10 mouse cellular contexts compared by ENCODE assay signal in genomic region chr8:70486191-70486681, GRCm38 (mm10). TPM values are rescaled to one million over a fixed set of nuclear protein-coding genes. Genes with fewer than 3 reads are reported as not detected.
A peak's percentile ranks its signal among the peaks of the same experiment; 100 is the strongest.
DNase-seq lines count a peak whose midpoint lies in the region; ATAC-seq lines count a peak whose summit lies in the region.
"Had no signal": no experiment of that assay in that cellular context is flagged by ENCODE, and none has a peak within 500 bp of the region (broad histone marks: within the 10 kb centered on the region; RNA-seq: fewer than 3 reads in every experiment).

No protein-coding gene starts in this region.

- no peaks in the 10 kb centered on the region for H3K9me3 ChIP-seq in forebrain, embryonic 15.5 days
- H3K9me3 ChIP-seq in midbrain, embryonic 12.5 days = no peaks in the 10 kb centered on the region

- H3K4me2 ChIP-seq in forebrain, embryonic 15.5 days (replicated peaks) = peak overlapping the region; percentile 83
- H3K4me2 ChIP-seq in midbrain, embryonic 12.5 days (replicated peaks) = peak overlapping the region; percentile 66

- peak overlapping the region; percentile 86; the same call in 1 of the 2 replicates for H3K9ac ChIP-seq in forebrain, embryonic 15.5 days (replicated peaks)
- H3K9ac ChIP-seq in midbrain, embryonic 12.5 days (replicated peaks) = no peak overlapping the region

- peaks cover 26% of the 10 kb centered on the region for H3K4me1 ChIP-seq in forebrain, embryonic 15.5 days
- peaks cover 29% of the 10 kb centered on the region for H3K4me1 ChIP-seq in midbrain, embryonic 12.5 days

- peak; percentile 64 for DNase-seq in cerebellum, adult 11 months
- peak; percentile 81 for DNase-seq in cerebellum, adult 9-11 months
- no peak for DNase-seq in layer of hippocampus, postnatal 10 days (ENCODE audit: low spot score in 2 of 2)
- no peak for DNase-seq in thymus, adult 18-20 months

- H3K4me3 ChIP-seq in forebrain, embryonic 15.5 days = peak overlapping the region; percentile 62
- peak overlapping the region; percentile 47; the same call in 1 of the 2 replicates for H3K4me3 ChIP-seq in midbrain, embryonic 12.5 days

- peaks cover 74% of the 10 kb centered on the region for H3K27me3 ChIP-seq in forebrain, embryonic 15.5 days
- H3K27me3 ChIP-seq in midbrain, embryonic 12.5 days = peaks cover 96% of the 10 kb centered on the region

- 48% methylated on average over 7 of the region's 7 CpGs for WGBS in forebrain, embryonic 15.5 days
- WGBS in midbrain, embryonic 12.5 days = 44% methylated on average over 7 of the region's 7 CpGs

- no peak overlapping the region for H3K27ac ChIP-seq in forebrain, embryonic 15.5 days (replicated peaks)
- H3K27ac ChIP-seq in midbrain, embryonic 12.5 days (replicated peaks) = no peak overlapping the region

- H3K36me3 ChIP-seq in forebrain, embryonic 15.5 days = no peaks in the 10 kb centered on the region
- H3K36me3 ChIP-seq in midbrain, embryonic 12.5 days = no peaks in the 10 kb centered on the region

- peak; percentile 33; the same call in 1 of the 2 replicates for ATAC-seq in forebrain, embryonic 15.5 days (replicated peaks)
- no peak for ATAC-seq in midbrain, embryonic 12.5 days (ENCODE audit: low FRiP score, low read depth)
- no peak for ATAC-seq in monocyte, adult 5-6 weeks (replicated peaks; ENCODE audit: insufficient number of reproducible peaks, low FRiP score, low TSS enrichment, poor library complexity, severe bottlenecking)
- ATAC-seq: lung, postnatal 0 days had no signal

RNA-seq across cellular contexts. Expression of gene Tmem59l, which starts 0.9 kb away (rescaled TPM):
- 70.2 and 75.0 TPM in 2 replicates for polyA plus RNA-seq in forebrain, embryonic 15.5 days (2015; fragmentation: Nextera tagmentation; extraction: Ambion mirVana)
- 19.3 and 21.7 TPM in 2 replicates for polyA plus RNA-seq in midbrain, embryonic 12.5 days (2016; fragmentation: Nextera tagmentation; extraction: Ambion mirVana)
- total RNA-seq in monocyte, adult 5-6 weeks (2017) = not detected in 3 replicates
- 100 to 1,000 TPM; 174 to 175 TPM for total RNA-seq in layer of hippocampus, postnatal 10 days (2021)
- total RNA-seq: CH12.LX; gastrocnemius, postnatal 4 days had no signal

RNA-seq across cellular contexts. Expression of gene Crlf1, which starts 6.7 kb away (rescaled TPM):
- polyA plus RNA-seq in forebrain, embryonic 15.5 days (2015; fragmentation: Nextera tagmentation; extraction: Ambion mirVana) = 4.3 and 5.3 TPM in 2 replicates
- 0.92 and 1.6 TPM in 2 replicates for polyA plus RNA-seq in midbrain, embryonic 12.5 days (2016; fragmentation: Nextera tagmentation; extraction: Ambion mirVana)
- not detected in 3 replicates for total RNA-seq in monocyte, adult 5-6 weeks (2017)
- total RNA-seq in layer of hippocampus, postnatal 10 days (2021) = 10 to 100 TPM; 21.3 to 22.0 TPM

RNA-seq across cellular contexts. Expression of gene Klhl26, which starts 9.5 kb away (rescaled TPM):
- polyA plus RNA-seq in forebrain, embryonic 15.5 days (2015; fragmentation: Nextera tagmentation; extraction: Ambion mirVana) = 19.3 and 21.4 TPM in 2 replicates
- 17.8 and 18.5 TPM in 2 replicates for polyA plus RNA-seq in midbrain, embryonic 12.5 days (2016; fragmentation: Nextera tagmentation; extraction: Ambion mirVana)
- 3.3 to 8.3 TPM (median 3.4 TPM) in 3 replicates for total RNA-seq in monocyte, adult 5-6 weeks (2017)
- 10 to 100 TPM; 35.6 to 38.4 TPM for total RNA-seq in layer of hippocampus, postnatal 10 days (2021)

RNA-seq across cellular contexts. Expression of gene Rex1bd, which starts 20.3 kb away (rescaled TPM):
- 164 and 176 TPM in 2 replicates for polyA plus RNA-seq in forebrain, embryonic 15.5 days (2015; fragmentation: Nextera tagmentation; extraction: Ambion mirVana)
- 130 and 134 TPM in 2 replicates for polyA plus RNA-seq in midbrain, embryonic 12.5 days (2016; fragmentation: Nextera tagmentation; extraction: Ambion mirVana)
- 16.6 to 32.7 TPM (median 26.1 TPM) in 3 replicates for total RNA-seq in monocyte, adult 5-6 weeks (2017)
- total RNA-seq in layer of hippocampus, postnatal 10 days (2021) = 100 to 1,000 TPM in 1 of 2 experiments, 10 to 100 TPM in 1; 97.8 to 106 TPM

RNA-seq across cellular contexts. Expression of gene Uba52, which starts 24.4 kb away (rescaled TPM):
- 724 and 839 TPM in 2 replicates for polyA plus RNA-seq in forebrain, embryonic 15.5 days (2015; fragmentation: Nextera tagmentation; extraction: Ambion mirVana)
- 748 and 749 TPM in 2 replicates for polyA plus RNA-seq in midbrain, embryonic 12.5 days (2016; fragmentation: Nextera tagmentation; extraction: Ambion mirVana)
- total RNA-seq in monocyte, adult 5-6 weeks (2017) = 1,178 to 1,886 TPM (median 1,315 TPM) in 3 replicates
- total RNA-seq in layer of hippocampus, postnatal 10 days (2021) = 1,000 to 10,000 TPM in 1 of 2 experiments, 100 to 1,000 TPM in 1; 916 to 1,148 TPM

Comparison
In these comparisons a context has a peak if more than half of its experiments do, and no peak if none do; other contexts are left out.
1. DNase-seq: peak in cerebellum, adult 11 months (single experiment) and cerebellum, adult 9-11 months (single experiment); none in layer of hippocampus, postnatal 10 days (0 of 2) and thymus, adult 18-20 months (0 of 2).
2. RNA of gene Tmem59l, which starts 0.9 kb away (total RNA-seq): 174 to 175 TPM in layer of hippocampus, postnatal 10 days; not detected in monocyte, adult 5-6 weeks; every median in the first group is over 100 times any median in the second.
3. RNA of gene Crlf1, which starts 6.7 kb away (total RNA-seq): 21.3 to 22.0 TPM in layer of hippocampus, postnatal 10 days; not detected in monocyte, adult 5-6 weeks; every median in the first group is over 10 times any median in the second.